Mouse (Mus musculus) C2C12 (cell line): ENCODE measurements around the gene Il6ra. TPM values are rescaled to one million over a fixed set of nuclear protein-coding genes. Genes with fewer than 3 reads are reported as not detected.

Experiments
- H3K27me3 ChIP-seq: one replicate; pipeline ENCODE4 v1.6.1; 2011; ENCODE audit not compliant: control insufficient read depth, insufficient read depth, insufficient read length
- H3K36me3 ChIP-seq: one replicate; pipeline ENCODE4 v1.6.1; 2011; ENCODE audit not compliant: control insufficient read depth, insufficient read depth
- H3K4me3 ChIP-seq: one replicate; pipeline ENCODE4 v1.5.1; 2011; ENCODE audit warnings: mild to moderate bottlenecking, control low read depth; ENCODE audit not compliant: poor library complexity, insufficient read depth, severe bottlenecking
- H3K79me2 ChIP-seq: one replicate; pipeline ENCODE4 v1.6.1; 2011; ENCODE audit not compliant: control insufficient read depth, insufficient read depth
- H3K79me3 ChIP-seq: one replicate; pipeline ENCODE4 v1.6.1; 2011; ENCODE audit warnings: low read depth, control low read depth
- H3ac ChIP-seq: one replicate; pipeline ENCODE3; 2011; ENCODE audit warnings: low read depth; ENCODE audit not compliant: control insufficient read depth, insufficient read length
- CEBPB ChIP-seq: IDR thresholded peaks from one replicate; pipeline ENCODE4 v1.6.1; 2011; ENCODE audit warnings: low read depth, mild to moderate bottlenecking, control low read depth, moderate library complexity
- CTCF ChIP-seq: IDR thresholded peaks from one replicate; pipeline ENCODE4 v1.5.1; 2011; ENCODE audit not compliant: control insufficient read depth, insufficient read depth, insufficient read length
- FOSL1 ChIP-seq: IDR thresholded peaks from one replicate; pipeline ENCODE4 v1.8.0; 2011; ENCODE audit warnings: mild to moderate bottlenecking, low read length; ENCODE audit not compliant: poor library complexity, insufficient read depth, severe bottlenecking
- MAX ChIP-seq: IDR thresholded peaks from one replicate; pipeline ENCODE4 v1.6.1; 2011; ENCODE audit warnings: mild to moderate bottlenecking, control low read depth
- MYOD1 ChIP-seq: IDR thresholded peaks from one replicate; pipeline ENCODE4 v1.6.1; 2011; ENCODE audit warnings: low read depth; ENCODE audit not compliant: control insufficient read depth, insufficient read length
- MYOG ChIP-seq: IDR thresholded peaks from one replicate; pipeline ENCODE4 v1.6.1; 2011; ENCODE audit not compliant: control insufficient read depth, insufficient read length; ENCODE audit errors: extremely low read depth
- USF1 ChIP-seq: IDR thresholded peaks from one replicate; pipeline ENCODE4 v1.6.1; 2011; ENCODE audit warnings: low read depth, mild to moderate bottlenecking, control low read depth, moderate library complexity
- polyA plus RNA-seq: library from polyadenylated mRNA; unstranded; fragments of >200 nt; fragmentation: generic; extraction: Trizol; gene quantifications from one replicate; pipeline ENCODE4 v1.2.1, GENCODE M21; 2012; ENCODE audit warnings: missing spikeins

Gene Il6ra
- polyA plus RNA-seq, 1 experiment, result 1.2 TPM

GRCm38 (mm10) chr3:89887582-89888230 is 25.3 kb downstream of the Il6ra start:
- no peaks in the 10 kb centered on the region for H3K36me3 ChIP-seq
- H3K79me2 ChIP-seq, result no peaks in the 10 kb centered on the region
- no peaks in the 10 kb centered on the region for H3K79me3 ChIP-seq
- no peak overlapping the region for H3K4me3 ChIP-seq
- TF ChIP-seq USF1 (no peak), FOSL1 (no peak), MYOG (no peak), CTCF (no peak), MAX (no peak)
- H3ac ChIP-seq, result no peak overlapping the region
- no peaks in the 10 kb centered on the region for H3K27me3 ChIP-seq

- H3K27me3 ChIP-seq, result no peaks in the 10 kb centered on the region
- no peak overlapping the region for H3ac ChIP-seq
- H3K36me3 ChIP-seq, result no peaks in the 10 kb centered on the region
- no peaks in the 10 kb centered on the region for H3K79me3 ChIP-seq
- TF ChIP-seq MYOD1, result no peak
- TF ChIP-seq CTCF, result no peak
- TF ChIP-seq MYOG, result no peak
- no peak for TF ChIP-seq USF1
- no peak for TF ChIP-seq MAX
- no peak for TF ChIP-seq FOSL1
- TF ChIP-seq CEBPB, result no peak
- H3K4me3 ChIP-seq, result no peak overlapping the region
- H3K79me2 ChIP-seq, result no peaks in the 10 kb centered on the region
Measured at GRCm38 (mm10) chr3:89885766-89886165, 27.2 kb downstream of the Il6ra start.

- no peak overlapping the region for H3ac ChIP-seq
- no peak overlapping the region for H3K4me3 ChIP-seq
- H3K79me3 ChIP-seq, result no peaks in the 10 kb centered on the region
- no peaks in the 10 kb centered on the region for H3K27me3 ChIP-seq
- H3K79me2 ChIP-seq, result no peaks in the 10 kb centered on the region
- no peak for TF ChIP-seq USF1
- TF ChIP-seq FOSL1, result no peak
- no peak for TF ChIP-seq MAX
- no peak for TF ChIP-seq MYOG
- no peak for TF ChIP-seq CTCF
- TF ChIP-seq CEBPB, result no peak
- no peak for TF ChIP-seq MYOD1
- H3K36me3 ChIP-seq, result no peaks in the 10 kb centered on the region
Measured at GRCm38 (mm10) chr3:89883582-89884041, 29.4 kb downstream of the Il6ra start.

- H3ac ChIP-seq, result no peak overlapping the region
- no peak overlapping the region for H3K4me3 ChIP-seq
- no peaks in the 10 kb centered on the region for H3K27me3 ChIP-seq
- H3K79me2 ChIP-seq, result no peaks in the 10 kb centered on the region
- no peaks in the 10 kb centered on the region for H3K79me3 ChIP-seq
- no peaks in the 10 kb centered on the region for H3K36me3 ChIP-seq
- TF ChIP-seq MYOG (no peak), CEBPB (no peak), MAX (no peak)
Measured at GRCm38 (mm10) chr3:89882556-89883181, 30.3 kb downstream of the Il6ra start.

- Histone ChIP-seq H3K36me3 (no peaks in the 10 kb centered on the region), H3K27me3 (no peaks in the 10 kb centered on the region), H3K79me3 (no peaks in the 10 kb centered on the region), H3ac (no peak overlapping the region), H3K4me3 (no peak overlapping the region), H3K79me2 (no peaks in the 10 kb centered on the region)
- TF ChIP-seq MYOG (no peak), CEBPB (no peak), USF1 (no peak), MAX (no peak), CTCF (no peak), MYOD1 (no peak), FOSL1 (no peak)
Measured at GRCm38 (mm10) chr3:89880036-89880851, 32.8 kb downstream of the Il6ra start.
